Mouse (Mus musculus) embryonic facial prominence, embryonic 10.5 days (tissue): ENCODE results near the gene Lzic. TPM values are rescaled to one million over a fixed set of nuclear protein-coding genes. Genes with fewer than 3 reads are reported as not detected.

Experiments used
- DNase-seq: peaks from one replicate; pipeline ENCODE4 v3.0.0-alpha.2; 2017; ENCODE audit warnings: low spot score
- H3K27ac ChIP-seq: fragments of 300-500 bp; sonication (generic); replicated peaks from 2 replicates; pipeline ENCODE4 v1.5.1; 2016; ENCODE audit warnings: mild to moderate bottlenecking
- H3K27me3 ChIP-seq: fragments of 300-500 bp; sonication (generic); replicated peaks from 2 replicates; pipeline ENCODE4 v1.6.1; 2016; ENCODE audit warnings: low read depth, mild to moderate bottlenecking; ENCODE audit not compliant: poor library complexity, severe bottlenecking
- H3K36me3 ChIP-seq: fragments of 300-500 bp; sonication (generic); replicated peaks from 2 replicates; pipeline ENCODE4 v1.6.1; 2016; ENCODE audit warnings: mild to moderate bottlenecking, moderate library complexity
- H3K4me1 ChIP-seq: fragments of 300-500 bp; sonication (generic); 2 replicates; pipeline ENCODE4 v1.6.1; 2016
- H3K4me3 ChIP-seq: fragments of 300-500 bp; sonication (generic); 2 replicates; pipeline ENCODE4 v1.5.1; 2016; ENCODE audit warnings: mild to moderate bottlenecking, moderate library complexity
- H3K9me3 ChIP-seq: fragments of 300-500 bp; sonication (generic); 2 replicates; pipeline ENCODE4 v1.6.1; 2016; ENCODE audit warnings: mild to moderate bottlenecking
- WGBS: fragments of 180-500 bp; shearing (Covaris S2); methylation state at CpG from one replicate; pipeline ENCODE4 v1.1.7; 2016; 5-methylcytosine and 5-hydroxymethylcytosine counted together
- polyA plus RNA-seq: library from polyadenylated mRNA; unstranded; fragments of >200 nt; fragmentation: Nextera tagmentation; extraction: Ambion mirVana; gene quantifications from 2 replicates; pipeline ENCODE4 v1.2.1, GENCODE M21; 2016

Gene Lzic
- polyA plus RNA-seq, 1 experiment from 2014 or later = 53.2 TPM

- Histone ChIP-seq H3K36me3 (no peaks in the 10 kb centered on the region; the same call in 1 of the 2 replicates), H3K4me3 (peak within 1 kb of the TSS; percentile 74), H3K9me3 (no peaks in the 10 kb centered on the region), H3K4me1 (peaks cover 40% of the 10 kb centered on the region), H3K27ac (peak within 1 kb of the TSS; percentile 89), H3K27me3 (no peaks in the 10 kb centered on the region)
- peak; percentile 98 for DNase-seq
- under 1% methylated on average over 46 of the region's 46 CpGs for WGBS
Observed at GRCm38 (mm10) chr4:149517868-149518340, 32.9 kb downstream of the Lzic start, which contains the start of gene Ctnnbip1. TSS of gene Ctnnbip1 (plus strand) at chr4:149518236.

GRCm38 (mm10) chr4:149518351-149519220, 33.6 kb downstream of the Lzic start:
- Histone ChIP-seq H3K9me3 (no peaks in the 10 kb centered on the region), H3K4me1 (peaks cover 46% of the 10 kb centered on the region), H3K27me3 (no peaks in the 10 kb centered on the region), H3K4me3 (peak overlapping the region; percentile 74), H3K36me3 (peaks cover under 1% of the 10 kb centered on the region; the same call in 1 of the 2 replicates), H3K27ac (peak overlapping the region; percentile 89)
- WGBS = 3% methylated on average over 52 of the region's 52 CpGs
- peak; percentile 57 for DNase-seq

GRCm38 (mm10) chr4:149521258-149521657, 36.2 kb downstream of the Lzic start:
- no peak for DNase-seq
- Histone ChIP-seq H3K27ac (no peak overlapping the region), H3K4me3 (no peak overlapping the region), H3K36me3 (peaks cover 13% of the 10 kb centered on the region), H3K4me1 (peaks cover 73% of the 10 kb centered on the region), H3K9me3 (no peaks in the 10 kb centered on the region), H3K27me3 (no peaks in the 10 kb centered on the region)
- WGBS = 77% methylated on average over 10 of the region's 10 CpGs

GRCm38 (mm10) chr4:149523961-149524360, 38.9 kb downstream of the Lzic start:
- no peaks in the 10 kb centered on the region for H3K27me3 ChIP-seq
- no peak overlapping the region for H3K27ac ChIP-seq
- peaks cover 13% of the 10 kb centered on the region for H3K36me3 ChIP-seq
- no peaks in the 10 kb centered on the region for H3K9me3 ChIP-seq
- WGBS = 67% methylated on average over 6 of the region's 6 CpGs
- H3K4me1 ChIP-seq = peaks cover 81% of the 10 kb centered on the region
- no peak for DNase-seq
- H3K4me3 ChIP-seq = no peak overlapping the region

- WGBS = 82% methylated on average over 4 of the region's 4 CpGs
- Histone ChIP-seq H3K4me3 (no peak overlapping the region), H3K27ac (no peak overlapping the region), H3K9me3 (no peaks in the 10 kb centered on the region), H3K36me3 (peaks cover 13% of the 10 kb centered on the region), H3K27me3 (no peaks in the 10 kb centered on the region), H3K4me1 (peaks cover 81% of the 10 kb centered on the region)
- DNase-seq = no peak
Observed at GRCm38 (mm10) chr4:149525170-149525569, 40.1 kb downstream of the Lzic start.

- H3K36me3 ChIP-seq = peaks cover 13% of the 10 kb centered on the region
- DNase-seq = no peak
- no peaks in the 10 kb centered on the region for H3K9me3 ChIP-seq
- no peak overlapping the region; the same call in 1 of the 2 replicates for H3K27ac ChIP-seq
- peaks cover 74% of the 10 kb centered on the region for H3K4me1 ChIP-seq
- 80% methylated on average over 6 of the region's 6 CpGs for WGBS
- H3K4me3 ChIP-seq = no peak overlapping the region
- no peaks in the 10 kb centered on the region for H3K27me3 ChIP-seq
Observed at GRCm38 (mm10) chr4:149525811-149526210, 40.8 kb downstream of the Lzic start.

- peaks cover 70% of the 10 kb centered on the region for H3K4me1 ChIP-seq
- H3K27ac ChIP-seq = no peak overlapping the region
- no peak overlapping the region for H3K4me3 ChIP-seq
- no peaks in the 10 kb centered on the region for H3K9me3 ChIP-seq
- H3K27me3 ChIP-seq = no peaks in the 10 kb centered on the region
- peak; percentile 36 for DNase-seq
- WGBS = 48% methylated on average over 7 of the region's 7 CpGs
- H3K36me3 ChIP-seq = peaks cover 13% of the 10 kb centered on the region
Observed at GRCm38 (mm10) chr4:149526330-149526729, 41.3 kb downstream of the Lzic start.

- Histone ChIP-seq H3K4me1 (peaks cover 66% of the 10 kb centered on the region), H3K9me3 (no peaks in the 10 kb centered on the region), H3K27me3 (no peaks in the 10 kb centered on the region), H3K27ac (no peak overlapping the region), H3K4me3 (no peak overlapping the region), H3K36me3 (peaks cover 20% of the 10 kb centered on the region)
- DNase-seq = no peak
- 81% methylated on average over 15 of the region's 15 CpGs for whole genome bisulfite sequencing
Observed at GRCm38 (mm10) chr4:149527621-149528354, 42.8 kb downstream of the Lzic start.

- H3K27ac ChIP-seq = 0 out of 2 replicates have a peak overlapping the region, but pooled peaks have one; percentile 48
- H3K4me1 ChIP-seq = peaks cover 47% of the 10 kb centered on the region
- H3K9me3 ChIP-seq = no peaks in the 10 kb centered on the region
- peaks cover 27% of the 10 kb centered on the region for H3K36me3 ChIP-seq
- H3K4me3 ChIP-seq = no peak overlapping the region
- H3K27me3 ChIP-seq = no peaks in the 10 kb centered on the region
- WGBS = 58% methylated on average over 6 of the region's 6 CpGs
- DNase-seq = no peak
Observed at GRCm38 (mm10) chr4:149529691-149530090, 44.7 kb downstream of the Lzic start.

- no peak overlapping the region for H3K4me3 ChIP-seq
- H3K9me3 ChIP-seq = no peaks in the 10 kb centered on the region
- H3K36me3 ChIP-seq = peaks cover 22% of the 10 kb centered on the region; the same call in 1 of the 2 replicates
- DNase-seq = no peak
- H3K4me1 ChIP-seq = peaks cover 23% of the 10 kb centered on the region
- 86% methylated on average over 8 of the region's 8 CpGs for WGBS
- H3K27ac ChIP-seq = no peak overlapping the region
- H3K27me3 ChIP-seq = no peaks in the 10 kb centered on the region
Observed at GRCm38 (mm10) chr4:149539441-149539840, 54.4 kb downstream of the Lzic start.

- Histone ChIP-seq H3K27me3 (no peaks in the 10 kb centered on the region), H3K9me3 (no peaks in the 10 kb centered on the region), H3K27ac (no peak overlapping the region), H3K4me1 (peaks cover 21% of the 10 kb centered on the region), H3K4me3 (no peak overlapping the region), H3K36me3 (peaks cover 32% of the 10 kb centered on the region)
- no peak for DNase-seq
- 74% methylated on average over 5 of the region's 5 CpGs for WGBS
Observed at GRCm38 (mm10) chr4:149541935-149542334, 56.9 kb downstream of the Lzic start.

GRCm38 (mm10) chr4:149542431-149542830, 57.4 kb downstream of the Lzic start:
- no peaks in the 10 kb centered on the region for H3K9me3 ChIP-seq
- peaks cover 16% of the 10 kb centered on the region for H3K4me1 ChIP-seq
- no peak overlapping the region for H3K27ac ChIP-seq
- 84% methylated on average over 12 of the region's 12 CpGs for WGBS
- no peak overlapping the region for H3K4me3 ChIP-seq
- no peak for DNase-seq
- no peaks in the 10 kb centered on the region for H3K27me3 ChIP-seq
- peaks cover 37% of the 10 kb centered on the region for H3K36me3 ChIP-seq
